Mouse (Mus musculus) erythroblast, embryonic 14.5 days (primary cell): Measurements from ENCODE around the gene Bmp2k.

Source experiments
- GATA1 ChIP-seq: IDR thresholded peaks from 2 replicates; pipeline ENCODE4 v1.6.1; 2012; ENCODE audit warnings: low read length, inconsistent platforms, mixed read lengths
- TAL1 ChIP-seq: IDR thresholded peaks from 3 replicates; pipeline ENCODE4 v1.6.1; 2012; ENCODE audit warnings: low read length, inconsistent platforms, mixed read lengths

DNA sequence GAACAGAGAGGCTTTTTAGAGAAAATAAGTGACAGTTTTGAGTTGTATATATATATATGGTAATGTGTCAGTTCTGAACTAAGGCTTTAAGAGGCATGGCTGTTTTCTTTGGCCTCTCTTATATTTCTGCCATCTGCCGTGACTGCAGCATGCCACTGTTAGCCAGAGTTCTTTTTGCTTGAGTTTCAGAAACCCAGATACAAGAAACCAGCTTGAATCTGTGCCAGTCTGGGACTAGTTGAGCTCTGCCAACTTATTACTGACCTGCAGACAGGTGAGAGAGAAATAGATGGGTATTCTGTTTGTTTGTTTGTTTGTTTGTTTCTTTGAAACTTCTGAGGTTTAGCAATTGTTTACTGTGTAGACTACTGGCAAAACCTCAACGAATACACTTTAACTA, 137.8 kb downstream of the Bmp2k start:
- TF ChIP-seq GATA1 (no peak), TAL1 (no peak)
